Mouse (Mus musculus): ENCODE measurements at regions not wholly inside any gene's neighbourhood (a gene's known extent, or its start where the extent isn't known, plus 50 kb on each side); places are given as distances from the start of the nearest gene placed in this dataset.
A peak's percentile ranks its signal among the peaks of the same experiment; 100 is the strongest.

DNA sequence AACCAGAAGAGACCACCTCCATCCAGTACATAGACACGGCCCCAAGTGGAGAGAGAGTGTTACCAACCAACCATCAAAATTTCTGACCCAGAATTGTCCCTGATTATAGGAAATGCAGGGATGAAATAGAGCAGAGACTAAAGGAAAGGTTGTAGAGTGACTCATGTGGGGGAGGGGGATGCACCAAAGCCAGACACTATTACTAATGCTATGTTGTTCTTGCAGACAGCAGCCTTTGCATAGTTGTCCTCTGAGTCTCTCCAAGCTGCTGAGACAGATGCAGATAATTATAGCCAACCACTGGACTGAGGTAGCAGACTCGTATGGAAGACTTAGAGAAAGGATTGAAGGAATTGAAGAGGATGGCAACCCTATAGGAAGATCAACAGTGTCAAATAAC lies 274.6 kb upstream of the 4930595M18Rik start:
- DNase-seq (ENCODE audit: low read depth), result peak; percentile 69

DNA sequence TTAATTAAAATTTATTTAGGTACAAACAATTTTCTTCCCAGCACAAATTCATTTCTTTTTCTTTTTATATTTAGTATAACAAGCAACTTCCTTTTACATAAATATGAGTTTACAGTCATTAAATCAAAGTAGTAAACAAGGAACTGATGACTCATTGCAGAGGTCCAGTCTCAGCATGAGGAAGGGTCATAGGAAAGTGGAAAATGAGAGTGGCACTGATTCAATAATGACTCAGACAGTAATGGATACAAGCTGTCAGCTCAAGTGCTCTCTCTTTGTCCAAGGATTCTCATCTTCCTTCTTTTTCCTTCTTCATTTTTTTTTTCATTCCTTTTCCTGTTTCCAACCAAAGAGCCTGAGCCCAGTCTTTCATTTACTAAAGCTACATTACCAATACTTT lies 271.9 kb upstream of the 4930595M18Rik start:
- DNase-seq (ENCODE audit: low read depth), result peak; percentile 59

DNA sequence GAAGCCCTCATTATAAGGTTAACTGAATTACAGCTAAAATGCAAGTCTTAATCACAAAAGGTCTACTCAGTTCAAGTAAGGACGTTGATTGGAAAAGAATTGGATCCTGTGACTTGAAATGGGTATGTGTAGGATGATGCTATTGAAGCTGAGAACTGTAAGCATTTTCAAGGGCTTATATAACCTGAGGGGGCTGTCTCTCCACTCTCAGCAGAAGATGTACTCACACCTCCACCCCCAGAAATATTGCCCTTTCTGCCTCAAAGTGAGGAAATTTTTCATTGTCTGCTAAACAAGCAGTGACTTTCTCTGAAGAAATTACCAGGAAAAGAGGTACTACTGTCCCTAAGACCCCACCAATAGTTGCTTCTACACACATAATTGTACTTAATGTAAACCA lies 246.1 kb upstream of the 4930595M18Rik start:
- DNase-seq (ENCODE audit: low read depth), result no peak

Data from NIH3T3 (cell line).